Mouse (Mus musculus): Measurements from ENCODE around the gene Lsm4.

DNA sequence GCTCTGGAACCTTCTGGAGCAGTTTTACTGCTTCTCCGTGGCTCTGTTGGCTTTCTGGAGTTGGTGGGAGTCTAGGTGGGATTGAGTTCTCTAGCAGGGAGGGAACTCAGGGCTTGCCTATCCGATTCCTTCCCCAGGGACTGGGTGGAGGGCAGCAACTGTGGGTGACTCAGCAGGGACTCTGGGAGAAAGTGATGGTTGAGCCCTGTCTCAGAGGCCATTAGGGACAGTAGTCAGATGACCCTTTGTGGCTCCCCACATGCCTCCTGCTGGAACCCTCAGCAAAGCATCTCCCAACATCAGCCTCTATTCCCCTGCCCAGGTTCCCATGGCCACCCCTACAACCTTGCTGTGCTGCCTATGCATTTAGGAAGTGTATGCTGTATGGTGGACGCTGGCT, 30.0 kb upstream of the Lsm4 start:
- TF ChIP-seq CTCF (conservative IDR thresholded peaks at IDR 0.05 in 1 of 2, IDR thresholded peaks at IDR 0.05 in 1 of 2; ENCODE audit: low read depth in 2 of 2, low read length in 2 of 2) (no peak), EP300 (IDR thresholded peaks at IDR 0.05; ENCODE audit: low read length) (no peak), ZC3H11A (IDR thresholded peaks at IDR 0.05; ENCODE audit: low read depth, low read length) (no peak), E2F4 (IDR thresholded peaks at IDR 0.05; ENCODE audit: insufficient replicate concordance, low read depth, low read length) (no peak), CHD2 (IDR thresholded peaks at IDR 0.05; ENCODE audit: low read length) (no peak), NRF1 (IDR thresholded peaks at IDR 0.05; ENCODE audit: low read depth, low read length) (no peak), POLR2AphosphoS2 (IDR thresholded peaks at IDR 0.05; ENCODE audit: low read depth, low read length) (no peak), POLR2A (IDR thresholded peaks at IDR 0.05; ENCODE audit: low read depth, low read length) (no peak), USF1 (IDR thresholded peaks at IDR 0.05; ENCODE audit: low read depth, low read length) (no peak), MEF2A (IDR thresholded peaks at IDR 0.05; ENCODE audit: borderline replicate concordance, low read depth, low read length) (no peak), USF2 (conservative IDR thresholded peaks at IDR 0.05; ENCODE audit: low read depth, low read length) (no peak), NELFE (IDR thresholded peaks at IDR 0.05; ENCODE audit: low read depth, low read length) (no peak), HCFC1 (IDR thresholded peaks at IDR 0.05; ENCODE audit: low read depth, low read length) (no peak)
